Mouse (Mus musculus): ENCODE results near the gene Isyna1. TPM values are rescaled to one million over a fixed set of nuclear protein-coding genes. Genes with fewer than 3 reads are reported as not detected.

Isyna1 gene
- polyA plus RNA-seq (2014; fragmentation: Nextera tagmentation; extraction: Ambion mirVana), result 81.3 and 82.4 TPM in 2 replicates

DNA sequence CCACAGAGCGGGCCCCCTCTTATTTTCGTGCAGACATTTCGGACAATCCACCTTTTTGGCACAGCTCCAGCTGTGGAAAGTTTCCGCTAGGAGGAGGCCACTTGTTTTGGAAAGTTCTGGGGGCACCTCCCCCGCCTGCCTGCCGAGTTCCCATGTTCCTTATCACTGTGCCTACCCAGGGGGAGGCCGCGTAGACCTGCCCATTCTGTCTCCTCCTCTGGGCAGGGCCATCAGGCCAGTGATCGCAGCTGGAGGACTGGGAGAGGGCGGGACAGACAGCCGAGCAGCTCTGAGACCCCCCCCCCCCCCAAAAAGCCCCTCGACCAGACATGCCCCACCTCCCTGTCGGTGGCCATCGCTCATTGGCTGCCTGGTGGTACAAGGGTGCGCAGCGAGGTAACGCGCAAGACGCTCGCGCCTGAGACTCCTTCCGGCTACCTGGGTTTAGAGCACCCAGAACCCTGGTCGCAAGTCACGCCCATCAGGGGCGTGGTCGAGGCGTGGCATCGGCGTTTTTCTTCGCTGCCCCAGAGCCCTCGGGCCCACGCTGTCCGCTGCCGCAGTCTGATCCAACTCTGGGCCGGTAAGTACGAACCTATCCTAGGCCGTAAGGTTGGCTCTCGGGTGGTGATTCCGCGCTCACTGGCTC, at the start of gene Isyna1:
Gene Isyna1 (plus strand): TSS at position 413 of the 649 bp plus-strand sequence.
- Histone ChIP-seq H3K36me3 (ENCODE audit: control insufficient read depth, insufficient read depth, low read length) (peaks cover 16% of the 10 kb centered on the region; the same call in 1 of the 2 replicates), H3K27ac (ENCODE audit: low read length) (peak within 1 kb of the TSS; percentile 83; the same call in 1 of the 2 replicates), H3K4me2 (replicated peaks; ENCODE audit: low read depth, low read length) (peak within 1 kb of the TSS; percentile 88), H3K4me1 (ENCODE audit: control insufficient read depth, insufficient read depth, low read length) (peaks cover 34% of the 10 kb centered on the region), H3K27me3 (ENCODE audit: control insufficient read depth, insufficient read depth, low read length) (no peaks in the 10 kb centered on the region), H3K9ac (replicated peaks; ENCODE audit: low read depth, low read length) (peak within 1 kb of the TSS; percentile 65), H3K4me3 (ENCODE audit: low read depth, low read length) (peak within 1 kb of the TSS; percentile 70), H3K9me3 (ENCODE audit: control insufficient read depth, low read depth, low read length) (no peaks in the 10 kb centered on the region)
- ATAC-seq (ENCODE audit: insufficient number of reproducible peaks, insufficient read depth, low FRiP score, low read depth), result peak; percentile 91
- WGBS, result under 1% methylated on average over 40 of the region's 40 CpGs

DNA sequence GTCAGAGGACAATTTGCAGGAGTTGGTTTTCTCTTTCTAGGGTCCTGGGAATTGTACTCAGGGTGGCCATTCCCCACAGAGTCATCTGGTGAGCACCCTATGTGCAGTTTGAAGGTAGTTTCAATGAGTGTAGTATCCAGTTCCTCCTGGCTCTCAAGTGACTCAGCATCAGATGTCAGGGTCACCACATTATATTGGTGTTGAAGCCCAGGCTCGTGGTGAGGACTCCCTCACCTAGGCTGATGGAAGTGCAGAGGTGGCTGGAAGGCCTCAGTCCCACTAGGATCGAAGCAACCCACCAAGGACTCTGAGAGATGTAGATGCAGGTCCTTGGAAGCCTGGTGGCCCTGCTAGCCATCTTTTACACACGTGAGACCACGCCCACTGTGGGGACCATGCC, 47.8 kb upstream of the Isyna1 start:
- Histone ChIP-seq H3K36me3 (ENCODE audit: control insufficient read depth, insufficient read depth, low read length) (no peaks in the 10 kb centered on the region), H3K27ac (ENCODE audit: low read length) (no peak overlapping the region), H3K27me3 (ENCODE audit: control insufficient read depth, insufficient read depth, low read length) (no peaks in the 10 kb centered on the region), H3K4me2 (replicated peaks; ENCODE audit: low read depth, low read length) (no peak overlapping the region), H3K4me1 (ENCODE audit: control insufficient read depth, insufficient read depth, low read length) (0 out of 2 replicates have a peak, but pooled peaks cover 3% of the 10 kb centered on the region), H3K4me3 (ENCODE audit: low read depth, low read length) (no peak overlapping the region), H3K9me3 (ENCODE audit: control insufficient read depth, low read depth, low read length) (no peaks in the 10 kb centered on the region), H3K9ac (replicated peaks; ENCODE audit: low read depth, low read length) (no peak overlapping the region)
- 84% methylated on average over 4 of the region's 4 CpGs for WGBS
- no peak for ATAC-seq (ENCODE audit: insufficient number of reproducible peaks, insufficient read depth, low FRiP score, low read depth)

DNA sequence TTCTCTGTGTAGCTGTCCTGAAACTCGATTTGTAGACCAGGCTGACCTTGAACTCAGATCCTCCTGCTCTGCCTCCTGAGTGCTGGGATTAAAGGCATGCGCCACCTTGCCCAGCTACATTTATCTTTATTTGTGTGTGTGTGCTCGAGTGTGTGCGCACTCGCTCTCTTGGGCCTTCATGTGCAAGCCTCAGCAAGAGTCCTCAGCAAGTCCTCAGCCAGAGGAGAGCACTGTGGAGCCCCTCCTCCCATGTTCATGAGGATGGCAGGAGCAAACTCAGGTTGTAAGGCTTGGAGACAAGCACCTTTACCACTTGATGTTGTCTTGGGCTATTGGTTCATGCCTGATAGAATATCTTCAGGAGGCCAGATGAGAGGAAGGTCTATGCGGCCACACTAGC, 46.4 kb upstream of the Isyna1 start:
- ATAC-seq (ENCODE audit: insufficient number of reproducible peaks, insufficient read depth, low FRiP score, low read depth), result no peak

DNA sequence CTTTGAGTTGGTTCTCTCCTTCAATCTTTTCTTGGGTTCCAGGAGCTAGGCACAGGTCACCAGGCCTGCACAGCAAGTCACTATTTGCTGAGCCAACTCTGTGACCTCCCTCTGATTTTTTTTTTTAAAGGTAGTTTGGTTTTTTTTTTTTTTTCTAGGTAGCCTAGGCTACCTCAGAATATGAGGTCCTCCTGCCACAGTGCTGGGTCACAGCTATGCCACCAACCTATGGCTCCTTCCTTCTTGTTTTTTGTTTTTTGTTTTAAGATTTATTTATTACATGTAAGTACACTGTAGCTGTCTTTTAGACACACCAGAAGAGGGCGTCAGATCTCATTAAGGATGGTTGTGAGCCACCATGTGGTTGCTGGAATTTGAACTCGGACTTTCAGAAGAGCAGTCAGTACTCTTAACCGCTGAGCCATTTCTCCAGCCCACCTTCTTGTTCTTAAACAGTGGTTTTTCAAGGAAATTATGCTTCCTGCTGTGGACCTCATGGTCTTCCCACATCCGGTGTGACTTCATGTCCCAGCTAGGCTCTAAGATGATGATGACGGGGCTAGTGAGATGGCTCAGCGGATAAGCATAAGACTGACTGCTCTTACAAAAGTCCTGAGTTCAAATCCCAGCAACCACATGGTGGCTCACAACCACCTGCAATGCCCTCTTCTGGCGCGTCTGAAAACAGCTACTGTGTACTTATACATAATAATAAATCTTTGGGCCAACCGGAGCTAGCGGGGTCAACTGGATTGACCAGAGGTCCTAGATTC, 44.6 kb upstream of the Isyna1 start:
- no peak overlapping the region for H3K9ac ChIP-seq (replicated peaks; ENCODE audit: low read depth, low read length)
- no peak overlapping the region for H3K4me2 ChIP-seq (replicated peaks; ENCODE audit: low read depth, low read length)
- 91% methylated on average over 10 of the region's 10 CpGs for WGBS
- no peaks in the 10 kb centered on the region for H3K36me3 ChIP-seq (ENCODE audit: control insufficient read depth, insufficient read depth, low read length)
- H3K9me3 ChIP-seq (ENCODE audit: control insufficient read depth, low read depth, low read length), result no peaks in the 10 kb centered on the region
- H3K27me3 ChIP-seq (ENCODE audit: control insufficient read depth, insufficient read depth, low read length), result no peaks in the 10 kb centered on the region
- H3K27ac ChIP-seq (ENCODE audit: low read length), result no peak overlapping the region
- no peak for ATAC-seq (ENCODE audit: insufficient number of reproducible peaks, insufficient read depth, low FRiP score, low read depth)
- peaks cover 13% of the 10 kb centered on the region for H3K4me1 ChIP-seq (ENCODE audit: control insufficient read depth, insufficient read depth, low read length)
- no peak overlapping the region for H3K4me3 ChIP-seq (ENCODE audit: low read depth, low read length)

More for the DNA sequence above, 46.4 kb upstream of the Isyna1 start:
- Histone ChIP-seq H3K27ac (ENCODE audit: low read length) (no peak overlapping the region), H3K4me1 (ENCODE audit: control insufficient read depth, insufficient read depth, low read length) (peaks cover 3% of the 10 kb centered on the region; the same call in 1 of the 2 replicates), H3K9me3 (ENCODE audit: control insufficient read depth, low read depth, low read length) (no peaks in the 10 kb centered on the region), H3K4me3 (ENCODE audit: low read depth, low read length) (no peak overlapping the region), H3K9ac (replicated peaks; ENCODE audit: low read depth, low read length) (no peak overlapping the region), H3K4me2 (replicated peaks; ENCODE audit: low read depth, low read length) (no peak overlapping the region), H3K36me3 (ENCODE audit: control insufficient read depth, insufficient read depth, low read length) (no peaks in the 10 kb centered on the region), H3K27me3 (ENCODE audit: control insufficient read depth, insufficient read depth, low read length) (no peaks in the 10 kb centered on the region)
- 87% methylated on average over 6 of the region's 6 CpGs for WGBS

DNA sequence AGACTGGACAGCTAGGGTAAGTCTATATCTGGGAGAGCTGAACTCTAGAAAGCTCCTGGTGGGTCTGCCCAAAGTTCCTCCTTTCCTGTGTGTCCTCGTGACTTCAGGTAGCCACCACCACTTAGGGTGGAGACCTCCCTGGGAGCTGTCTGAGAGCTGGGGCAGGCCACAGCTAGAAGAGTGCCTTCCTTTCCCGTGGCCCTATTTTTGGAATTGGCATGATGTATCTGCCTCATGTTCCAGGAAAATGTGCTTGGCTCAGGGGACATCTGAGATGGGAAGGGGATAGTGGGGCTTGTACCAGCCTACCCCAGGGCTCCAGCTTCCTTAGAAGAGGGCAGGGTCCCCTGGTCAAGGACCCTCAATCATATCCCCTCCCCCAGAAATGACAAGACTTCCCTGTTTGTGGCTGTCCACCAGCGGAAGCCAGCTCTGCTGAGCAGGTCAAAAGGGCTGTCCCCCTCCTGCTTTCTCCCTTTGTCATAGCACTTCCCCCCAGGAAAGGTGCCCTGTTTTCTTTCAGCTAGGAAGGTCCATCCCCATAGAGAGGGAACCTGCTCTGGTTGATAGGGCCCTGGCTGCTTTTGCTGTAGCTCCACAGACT, 42.5 kb upstream of the Isyna1 start:
- Histone ChIP-seq H3K27ac (ENCODE audit: low read length) (no peak overlapping the region), H3K4me1 (ENCODE audit: control insufficient read depth, insufficient read depth, low read length) (peaks cover 13% of the 10 kb centered on the region), H3K4me2 (replicated peaks; ENCODE audit: low read depth, low read length) (no peak overlapping the region), H3K9me3 (ENCODE audit: control insufficient read depth, low read depth, low read length) (no peaks in the 10 kb centered on the region), H3K9ac (replicated peaks; ENCODE audit: low read depth, low read length) (no peak overlapping the region), H3K27me3 (ENCODE audit: control insufficient read depth, insufficient read depth, low read length) (no peaks in the 10 kb centered on the region), H3K4me3 (ENCODE audit: low read depth, low read length) (no peak overlapping the region), H3K36me3 (ENCODE audit: control insufficient read depth, insufficient read depth, low read length) (peaks cover 3% of the 10 kb centered on the region; the same call in 1 of the 2 replicates)
- no peak for ATAC-seq (ENCODE audit: insufficient number of reproducible peaks, insufficient read depth, low FRiP score, low read depth)
- WGBS, result 61% methylated on average over 3 of the region's 3 CpGs

DNA sequence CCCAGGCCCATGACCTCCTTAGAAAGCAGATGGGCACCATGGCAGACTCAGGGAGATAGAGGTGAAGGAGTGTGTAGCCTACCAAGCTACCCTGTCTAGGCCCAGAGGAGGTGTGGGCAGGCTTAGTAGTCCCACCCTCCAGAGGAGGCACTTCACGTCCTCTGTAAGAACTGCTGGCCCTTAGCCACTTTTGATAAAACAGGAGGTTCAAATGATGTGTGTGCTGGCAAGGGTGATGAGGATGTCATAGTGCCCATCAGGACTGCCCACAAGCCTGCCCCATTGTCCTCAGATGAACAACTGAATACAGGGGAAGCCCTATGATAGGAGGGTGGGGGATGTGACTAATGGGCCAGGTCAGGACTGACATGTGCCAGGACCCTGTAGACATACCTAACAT, 41.3 kb upstream of the Isyna1 start:
- no peak for ATAC-seq (ENCODE audit: insufficient number of reproducible peaks, insufficient read depth, low FRiP score, low read depth)

DNA sequence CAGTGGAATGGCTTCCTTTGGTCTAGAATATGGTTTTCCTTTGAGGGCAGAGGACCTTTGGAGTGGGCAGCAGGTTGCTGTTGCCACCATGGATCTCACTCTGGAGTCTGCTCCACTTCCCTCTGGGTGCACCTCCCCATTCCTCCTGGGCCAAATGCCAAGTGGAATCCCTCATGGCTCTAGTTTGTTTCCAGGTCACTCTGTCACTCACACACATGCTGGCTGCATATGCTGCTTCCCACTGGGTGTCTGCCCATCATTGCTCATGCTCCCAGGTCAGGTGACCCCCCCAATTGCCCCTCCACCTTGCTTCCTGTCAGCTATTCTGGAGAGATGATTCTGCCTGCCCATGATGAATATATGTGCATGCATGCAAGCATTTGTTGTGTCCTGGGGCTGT, 40.4 kb upstream of the Isyna1 start:
- H3K4me3 ChIP-seq (ENCODE audit: low read depth, low read length), result no peak overlapping the region
- H3K9me3 ChIP-seq (ENCODE audit: control insufficient read depth, low read depth, low read length), result no peaks in the 10 kb centered on the region
- H3K27ac ChIP-seq (ENCODE audit: low read length), result peak overlapping the region; percentile 18; the same call in 1 of the 2 replicates
- no peaks in the 10 kb centered on the region for H3K27me3 ChIP-seq (ENCODE audit: control insufficient read depth, insufficient read depth, low read length)
- H3K4me2 ChIP-seq (replicated peaks; ENCODE audit: low read depth, low read length), result no peak overlapping the region
- no peak overlapping the region for H3K9ac ChIP-seq (replicated peaks; ENCODE audit: low read depth, low read length)
- H3K36me3 ChIP-seq (ENCODE audit: control insufficient read depth, insufficient read depth, low read length), result peaks cover 3% of the 10 kb centered on the region; the same call in 1 of the 2 replicates
- H3K4me1 ChIP-seq (ENCODE audit: control insufficient read depth, insufficient read depth, low read length), result peaks cover 13% of the 10 kb centered on the region
- ATAC-seq (ENCODE audit: insufficient number of reproducible peaks, insufficient read depth, low FRiP score, low read depth), result no peak

More for the DNA sequence above, 41.3 kb upstream of the Isyna1 start:
- Histone ChIP-seq H3K9me3 (ENCODE audit: control insufficient read depth, low read depth, low read length) (no peaks in the 10 kb centered on the region), H3K36me3 (ENCODE audit: control insufficient read depth, insufficient read depth, low read length) (peaks cover 3% of the 10 kb centered on the region; the same call in 1 of the 2 replicates), H3K9ac (replicated peaks; ENCODE audit: low read depth, low read length) (no peak overlapping the region), H3K27ac (ENCODE audit: low read length) (no peak overlapping the region), H3K4me3 (ENCODE audit: low read depth, low read length) (no peak overlapping the region), H3K4me1 (ENCODE audit: control insufficient read depth, insufficient read depth, low read length) (peaks cover 13% of the 10 kb centered on the region), H3K27me3 (ENCODE audit: control insufficient read depth, insufficient read depth, low read length) (no peaks in the 10 kb centered on the region), H3K4me2 (replicated peaks; ENCODE audit: low read depth, low read length) (no peak overlapping the region)
- WGBS, result 36% methylated on average over 1 of the region's 1 CpGs

DNA sequence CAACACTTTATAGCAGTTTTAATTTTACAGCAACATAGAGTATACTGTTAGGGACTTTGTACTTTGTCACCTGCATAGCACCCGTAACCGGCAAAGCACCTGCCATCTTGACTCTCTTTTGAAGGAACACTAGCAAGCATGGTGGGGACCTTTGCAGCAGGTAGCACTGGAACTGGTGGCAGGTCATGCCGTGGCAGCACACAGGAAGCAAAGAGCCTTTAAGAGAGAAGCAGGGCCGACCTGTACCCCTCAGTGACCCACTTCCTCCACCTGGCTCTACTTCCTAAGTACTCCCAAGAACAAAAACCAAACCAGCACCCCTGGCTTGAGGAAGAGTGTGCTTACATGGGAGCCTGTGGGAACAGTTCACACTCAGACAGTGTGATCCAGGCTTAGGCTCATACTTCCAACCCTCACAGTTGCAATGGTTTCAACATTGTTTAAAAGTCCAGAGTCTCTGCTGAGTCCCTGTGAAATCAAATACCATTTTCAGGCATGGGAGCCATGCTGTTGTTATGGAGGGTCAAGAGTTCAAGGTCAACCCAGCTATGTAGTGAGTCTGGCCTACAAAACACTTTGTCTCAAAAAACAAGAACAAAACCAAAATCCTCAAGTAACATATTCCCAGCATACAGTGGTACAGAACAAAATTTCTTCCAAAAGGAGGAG, 39.0 kb upstream of the Isyna1 start:
- Histone ChIP-seq H3K4me2 (replicated peaks; ENCODE audit: low read depth, low read length) (no peak overlapping the region), H3K9me3 (ENCODE audit: control insufficient read depth, low read depth, low read length) (no peaks in the 10 kb centered on the region), H3K27ac (ENCODE audit: low read length) (no peak overlapping the region), H3K27me3 (ENCODE audit: control insufficient read depth, insufficient read depth, low read length) (no peaks in the 10 kb centered on the region), H3K4me3 (ENCODE audit: low read depth, low read length) (no peak overlapping the region), H3K36me3 (ENCODE audit: control insufficient read depth, insufficient read depth, low read length) (peaks cover 3% of the 10 kb centered on the region; the same call in 1 of the 2 replicates), H3K4me1 (ENCODE audit: control insufficient read depth, insufficient read depth, low read length) (peaks cover 20% of the 10 kb centered on the region), H3K9ac (replicated peaks; ENCODE audit: low read depth, low read length) (no peak overlapping the region)
- no peak for ATAC-seq (ENCODE audit: insufficient number of reproducible peaks, insufficient read depth, low FRiP score, low read depth)
- WGBS, result 89% methylated on average over 4 of the region's 4 CpGs
